Mouse (Mus musculus) monocyte, adult 2 months (primary cell): ENCODE measurements around the gene Ufc1.

Experiments
- DNase-seq, 2 experiments: peaks; one replicate each; pipeline ENCODE4 v3.0.0; 2022; ENCODE audit warnings: low spot score in 2 of 2, low read depth in 1 of 2

Gene Ufc1

DNA sequence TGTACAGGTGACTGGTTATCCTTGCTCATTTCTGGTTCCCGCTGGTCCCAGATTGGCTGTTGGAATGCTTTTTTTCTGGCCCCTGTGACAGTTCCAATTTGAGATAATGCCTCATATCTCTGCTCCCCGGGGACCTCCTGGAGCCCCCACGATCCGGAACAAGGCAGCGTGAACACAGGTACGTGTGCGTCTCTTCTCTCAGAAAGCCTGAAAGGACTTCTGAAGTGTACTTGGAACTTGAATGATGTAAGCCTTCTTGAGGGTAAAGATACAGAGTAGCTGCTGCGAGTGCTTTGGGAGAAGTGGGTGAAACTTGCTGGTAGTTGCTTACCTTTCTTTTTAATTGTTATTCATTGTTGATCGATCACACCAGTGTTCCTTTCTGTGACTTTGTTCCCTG, 23.6 kb downstream of the Ufc1 start:
- no peak for DNase-seq

DNA sequence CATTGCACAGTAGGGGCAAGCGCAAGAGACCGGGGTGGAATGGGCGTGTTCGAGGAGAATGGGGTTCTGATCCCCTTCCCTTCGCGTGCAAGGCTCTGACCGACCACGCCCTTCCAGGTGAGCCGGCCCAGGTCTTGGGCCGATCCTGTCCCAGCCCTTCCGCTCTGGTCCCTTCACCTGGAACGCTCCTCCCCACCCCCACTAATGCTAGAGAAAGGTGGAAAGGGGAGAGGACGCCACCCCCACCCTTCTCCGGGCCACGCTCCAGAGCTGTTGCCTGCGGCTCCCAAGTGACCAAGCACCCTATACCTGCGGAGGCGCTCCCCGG, 24.3 kb downstream of the Ufc1 start:
- no peak for DNase-seq

DNA sequence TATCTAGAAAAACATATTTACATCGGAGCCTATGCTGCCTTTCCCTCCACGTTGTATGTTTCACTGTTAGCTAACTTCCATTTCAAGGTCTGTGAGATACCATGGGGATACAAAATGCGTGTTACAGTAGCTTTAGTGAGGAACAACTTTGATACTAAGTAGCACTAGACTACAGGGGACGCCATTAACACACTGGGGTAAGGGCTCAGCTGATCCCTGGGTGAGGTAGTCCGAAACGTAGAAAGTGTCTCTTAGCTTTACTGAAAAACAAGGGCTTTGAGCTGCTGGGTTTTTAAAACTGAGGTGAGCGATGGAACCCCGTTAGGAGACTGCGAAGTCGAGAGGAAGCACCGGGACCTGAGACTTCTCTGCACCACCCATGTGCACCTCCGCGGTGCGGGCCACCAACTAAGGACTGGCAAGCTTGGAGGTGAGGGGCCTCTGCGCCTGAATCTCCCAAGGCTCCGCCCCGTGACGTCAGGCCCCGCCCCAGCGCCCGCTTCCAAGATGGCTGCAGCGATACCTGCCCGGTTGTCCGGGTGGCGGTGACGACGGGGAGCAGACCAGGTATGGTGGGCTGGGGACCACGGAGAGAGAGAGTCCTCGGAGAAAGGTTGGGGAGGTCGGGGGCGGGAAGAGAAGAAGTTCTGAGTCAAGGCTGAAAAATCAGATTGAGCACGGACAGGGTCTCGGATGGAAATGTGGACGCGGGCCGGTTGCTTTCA, 24.8 kb downstream of the Ufc1 start, which contains the start of gene B4galt3:
Gene B4galt3 (plus strand): TSS at position 481 of the 725 bp plus-strand sequence.
- DNase-seq: peak; percentile 57 to 87

DNA sequence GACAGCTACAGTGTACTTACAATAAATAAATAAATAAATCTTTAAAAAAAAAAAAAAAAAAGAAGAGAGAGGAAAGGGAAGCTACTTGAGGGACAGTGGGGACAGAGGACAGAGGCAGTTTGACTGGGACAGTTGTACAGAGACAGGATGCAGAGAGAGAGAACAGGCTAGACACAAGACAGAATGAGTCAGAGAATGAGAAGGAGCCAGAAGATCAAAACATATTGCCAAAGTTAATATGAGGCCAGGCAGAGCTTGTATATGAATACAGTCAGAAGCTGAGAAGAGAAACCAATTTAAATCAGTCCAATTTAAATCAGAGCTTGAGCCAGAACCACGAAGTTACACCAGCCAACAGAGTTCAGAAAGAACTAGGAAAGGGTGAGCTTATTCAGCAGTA, 26.5 kb downstream of the Ufc1 start:
- DNase-seq: no peak

DNA sequence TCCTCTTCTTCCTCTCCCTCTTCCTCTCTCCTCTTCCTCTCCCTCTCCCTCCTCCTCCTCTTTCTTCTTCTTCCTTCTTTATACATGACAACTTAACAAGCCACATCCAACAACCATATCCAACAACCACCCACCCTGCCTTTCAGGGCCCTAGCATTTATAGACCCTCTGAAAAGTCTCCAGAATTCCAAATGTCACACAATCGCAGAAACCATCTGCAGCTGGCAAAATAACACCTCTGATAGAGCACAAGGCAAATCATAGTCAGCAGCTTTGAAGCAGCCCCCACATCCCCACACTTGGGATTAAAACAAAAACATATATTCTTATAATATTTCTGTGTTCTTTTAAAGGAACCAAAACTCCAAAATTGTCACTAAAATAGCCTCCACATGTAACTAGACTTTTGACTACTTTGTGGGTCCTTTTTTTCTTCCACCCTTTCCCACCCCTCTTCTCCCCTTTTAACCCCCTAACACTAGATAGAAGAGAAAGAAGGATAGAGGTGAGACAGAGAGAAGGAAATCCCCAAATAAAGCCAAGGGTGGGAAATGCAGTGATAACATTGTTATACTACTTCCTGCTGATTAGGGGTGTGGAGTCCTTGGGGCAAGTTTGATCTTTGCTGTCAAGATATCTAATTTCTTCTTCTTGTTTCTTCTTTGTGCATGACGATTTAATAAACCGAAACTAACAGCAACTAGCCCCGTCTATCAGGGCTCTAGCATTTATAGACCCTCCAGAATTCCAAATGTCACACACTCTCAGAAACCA, 28.7 kb downstream of the Ufc1 start:
- no peak for DNase-seq

DNA sequence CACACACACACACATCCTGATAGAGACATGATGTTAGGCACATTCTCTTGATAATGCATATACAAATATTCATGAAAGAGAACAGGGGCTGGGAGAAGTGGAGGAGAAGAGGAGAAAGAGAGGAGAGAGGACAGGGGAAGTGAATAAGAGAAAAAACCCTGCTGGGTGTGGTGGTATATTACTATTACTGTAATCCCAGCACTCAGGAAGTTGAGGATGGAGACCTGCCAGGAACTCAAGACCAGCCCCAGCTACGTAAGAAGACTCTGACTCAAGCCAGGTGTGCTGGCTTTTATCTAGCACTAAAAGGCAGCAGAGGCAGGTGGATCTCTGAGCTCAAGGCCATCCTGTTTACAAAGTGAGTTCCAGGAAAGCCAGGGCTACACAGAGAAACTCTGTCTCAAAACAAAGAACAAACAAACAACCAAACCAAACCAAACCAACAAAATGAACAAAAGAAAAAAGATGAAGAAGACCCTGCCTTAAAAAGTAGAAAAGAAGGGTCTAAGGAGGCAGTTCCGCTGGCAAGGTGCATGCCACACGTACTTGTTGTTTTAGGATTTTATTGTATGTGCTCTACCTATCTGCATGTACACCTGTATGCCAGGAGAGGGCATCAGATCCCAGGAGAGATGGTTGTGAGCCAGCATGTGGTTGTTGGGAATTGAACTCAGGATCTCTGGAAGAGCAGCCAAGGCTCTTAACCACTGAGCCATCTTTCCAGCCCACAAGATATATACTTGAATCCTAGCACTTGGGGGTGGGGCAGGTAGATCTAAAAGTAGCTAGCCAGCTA, 31.0 kb downstream of the Ufc1 start:
- DNase-seq: no peak

DNA sequence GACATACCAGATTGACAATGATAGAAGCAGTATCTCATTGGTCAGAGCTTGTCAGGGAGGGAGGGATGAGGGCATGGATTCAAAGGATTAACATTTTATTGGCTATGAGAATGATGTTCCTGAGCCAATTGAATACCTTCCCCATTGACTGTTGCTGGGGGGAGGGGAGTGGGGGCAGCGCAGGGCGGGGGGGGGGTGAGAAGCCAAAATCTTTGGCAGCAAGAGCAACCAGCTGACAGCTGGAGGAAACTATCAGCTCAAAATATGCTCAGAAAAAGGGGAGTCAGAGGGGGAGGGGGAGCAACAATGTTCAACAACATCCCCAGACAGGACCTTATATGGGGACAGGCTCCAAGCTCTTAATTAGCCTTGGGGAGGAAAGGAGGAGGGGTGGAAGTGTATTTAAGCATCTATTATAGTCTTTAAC, 31.6 kb downstream of the Ufc1 start:
- no peak for DNase-seq

DNA sequence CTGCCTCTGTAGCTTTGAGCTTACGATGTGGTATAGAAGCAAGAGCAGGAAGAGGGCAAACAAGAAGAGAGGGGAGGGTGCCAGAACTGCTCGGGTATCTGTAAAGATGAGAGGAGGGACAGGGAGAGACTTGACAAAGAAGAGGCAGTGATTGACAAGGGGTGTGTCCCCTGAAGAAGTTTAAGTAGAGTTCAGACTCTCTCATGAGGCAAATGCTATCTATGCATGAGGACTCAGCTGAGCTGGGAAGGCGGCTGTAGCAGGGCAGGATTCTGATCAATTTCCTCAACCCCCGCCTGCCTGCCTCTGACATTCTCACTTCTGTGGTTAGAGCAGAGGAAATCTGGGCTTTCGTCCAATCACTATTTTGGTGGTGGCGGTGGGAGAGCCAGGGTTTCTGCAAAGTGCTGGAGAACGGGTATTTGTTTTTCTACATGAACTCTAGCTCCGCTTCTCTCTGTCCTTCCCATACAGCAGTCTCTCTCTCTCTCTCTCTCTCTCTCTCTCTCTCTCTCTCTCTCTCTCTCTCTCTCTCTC, 32.2 kb downstream of the Ufc1 start:
- DNase-seq: no peak

DNA sequence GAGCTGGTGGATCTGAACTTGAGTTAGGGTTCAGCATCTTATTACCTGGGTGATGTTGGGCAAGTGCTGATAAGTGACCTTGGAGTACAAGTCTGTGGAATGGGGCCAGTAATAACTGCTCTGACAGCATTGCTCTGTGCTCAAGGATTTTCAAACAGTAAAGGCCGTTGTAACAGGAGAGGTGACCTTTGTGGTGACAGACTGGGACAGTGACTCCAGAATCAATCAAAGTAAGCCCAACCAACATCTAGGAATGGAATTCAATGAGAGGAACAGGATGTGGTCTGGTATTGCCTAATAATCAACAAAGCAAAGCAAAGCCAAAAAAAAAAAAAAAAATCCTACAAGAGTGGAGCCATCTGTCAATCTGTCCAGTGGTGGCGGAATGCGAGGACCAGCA, 34.5 kb downstream of the Ufc1 start:
- DNase-seq: no peak

DNA sequence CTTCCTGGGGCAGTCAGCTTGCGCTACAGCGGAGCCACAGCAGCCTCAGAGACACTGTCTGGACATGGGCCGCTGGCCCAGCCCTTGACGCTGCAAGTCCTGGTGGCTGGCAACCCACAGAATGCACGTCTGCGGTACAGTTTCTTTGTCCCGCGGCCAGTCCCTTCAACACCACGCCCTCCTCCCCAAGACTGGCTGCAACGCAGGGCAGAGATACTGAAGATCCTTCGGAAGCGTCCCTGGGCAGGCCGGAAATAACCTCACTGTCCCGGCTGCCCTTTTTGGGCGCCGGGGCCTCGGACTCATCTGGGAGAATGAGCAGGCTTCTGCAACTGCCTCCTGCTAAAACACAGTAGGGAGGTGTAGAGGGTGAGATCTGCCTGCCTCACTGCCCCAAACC, 35.9 kb downstream of the Ufc1 start:
- no peak for DNase-seq

DNA sequence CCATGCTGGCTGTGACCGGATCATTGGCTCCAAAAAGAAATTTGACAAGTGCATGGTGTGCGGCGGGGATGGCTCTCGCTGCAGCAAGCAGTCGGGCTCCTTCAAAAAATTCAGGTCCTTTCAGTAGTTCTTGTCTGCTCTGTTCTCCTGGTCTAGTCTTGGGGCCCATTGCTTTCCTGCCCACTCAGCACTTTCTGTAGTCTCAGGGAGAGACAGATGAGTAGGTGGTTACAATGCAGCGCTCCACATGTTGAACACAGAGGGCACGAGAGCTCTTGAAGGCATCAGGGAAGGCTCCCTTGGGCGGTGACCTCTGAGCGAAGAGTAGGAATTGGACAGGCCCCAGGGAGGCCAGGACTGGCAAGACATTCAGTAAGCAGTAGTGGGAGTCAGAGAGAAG, 37.0 kb downstream of the Ufc1 start:
- DNase-seq: no peak

DNA sequence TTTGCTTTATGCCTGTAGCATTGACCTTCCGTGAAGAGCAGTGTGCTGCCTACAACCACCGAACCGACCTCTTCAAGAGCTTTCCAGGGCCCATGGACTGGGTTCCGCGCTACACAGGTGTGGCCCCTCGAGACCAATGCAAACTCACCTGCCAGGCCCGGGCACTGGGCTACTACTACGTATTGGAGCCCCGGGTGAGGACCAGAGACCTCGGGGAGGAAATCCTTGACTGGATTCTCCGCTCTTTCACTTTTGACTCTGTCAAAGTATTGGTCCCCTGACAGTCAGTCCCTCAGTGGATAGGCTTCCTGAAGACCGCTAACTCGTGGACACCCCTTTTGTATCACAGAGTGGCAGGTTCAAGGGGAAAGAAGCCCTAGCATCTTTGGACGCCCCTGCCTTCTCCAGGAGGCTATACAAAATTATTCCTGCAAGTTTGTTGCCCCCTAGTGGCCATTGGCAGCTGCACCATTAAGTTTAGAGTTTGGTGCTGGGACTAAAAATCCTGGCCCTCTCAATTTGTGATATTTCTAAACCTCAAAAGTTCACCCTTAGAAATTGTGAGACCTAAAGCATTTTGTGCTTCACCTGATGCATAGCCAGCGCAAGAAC, 37.8 kb downstream of the Ufc1 start:
- DNase-seq: peak in 1 of 2 experiments; percentile 34

DNA sequence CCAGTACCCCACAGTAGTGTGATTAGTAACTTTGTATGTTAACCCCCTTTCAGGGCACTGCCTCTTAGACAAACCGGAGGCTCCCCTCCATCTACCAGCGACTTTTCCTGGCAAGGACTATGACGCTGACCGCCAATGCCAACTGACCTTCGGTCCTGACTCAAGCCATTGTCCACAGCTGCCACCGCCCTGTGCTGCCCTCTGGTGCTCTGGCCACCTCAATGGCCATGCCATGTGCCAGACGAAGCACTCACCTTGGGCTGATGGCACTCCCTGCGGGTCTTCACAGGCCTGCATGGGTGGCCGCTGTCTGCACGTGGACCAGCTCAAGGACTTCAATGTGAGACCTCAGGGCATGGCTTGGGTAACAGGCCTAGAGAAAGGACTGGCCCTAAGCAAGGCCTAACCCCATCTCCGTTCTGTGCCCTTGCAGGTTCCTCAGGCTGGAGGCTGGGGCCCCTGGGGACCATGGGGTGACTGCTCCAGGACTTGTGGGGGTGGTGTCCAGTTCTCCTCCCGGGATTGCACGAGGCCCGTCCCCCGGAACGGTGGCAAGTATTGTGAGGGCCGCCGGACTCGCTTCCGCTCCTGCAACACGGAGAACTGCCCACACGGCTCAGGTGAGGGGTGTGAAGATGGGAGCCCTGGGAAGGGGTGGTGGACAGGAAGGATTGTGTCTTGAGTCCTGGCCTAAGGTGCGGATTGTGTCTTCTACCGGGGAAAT, 38.6 kb downstream of the Ufc1 start:
- no peak for DNase-seq

DNA sequence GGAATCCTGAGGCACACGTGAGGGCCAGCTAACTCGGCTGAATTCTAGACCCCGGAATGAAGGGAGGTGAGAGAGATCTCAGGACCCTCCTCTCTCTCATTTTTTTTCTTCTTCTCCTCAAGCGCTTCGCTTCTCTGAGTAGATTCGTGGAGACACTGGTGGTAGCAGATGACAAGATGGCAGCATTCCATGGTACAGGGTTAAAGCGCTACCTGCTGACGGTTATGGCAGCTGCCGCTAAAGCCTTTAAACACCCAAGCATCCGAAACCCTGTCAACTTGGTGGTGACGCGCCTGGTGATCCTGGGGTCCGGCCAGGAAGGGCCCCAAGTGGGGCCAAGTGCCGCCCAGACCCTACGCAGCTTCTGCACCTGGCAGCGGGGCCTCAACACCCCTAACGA, 42.4 kb downstream of the Ufc1 start:
- no peak for DNase-seq

DNA sequence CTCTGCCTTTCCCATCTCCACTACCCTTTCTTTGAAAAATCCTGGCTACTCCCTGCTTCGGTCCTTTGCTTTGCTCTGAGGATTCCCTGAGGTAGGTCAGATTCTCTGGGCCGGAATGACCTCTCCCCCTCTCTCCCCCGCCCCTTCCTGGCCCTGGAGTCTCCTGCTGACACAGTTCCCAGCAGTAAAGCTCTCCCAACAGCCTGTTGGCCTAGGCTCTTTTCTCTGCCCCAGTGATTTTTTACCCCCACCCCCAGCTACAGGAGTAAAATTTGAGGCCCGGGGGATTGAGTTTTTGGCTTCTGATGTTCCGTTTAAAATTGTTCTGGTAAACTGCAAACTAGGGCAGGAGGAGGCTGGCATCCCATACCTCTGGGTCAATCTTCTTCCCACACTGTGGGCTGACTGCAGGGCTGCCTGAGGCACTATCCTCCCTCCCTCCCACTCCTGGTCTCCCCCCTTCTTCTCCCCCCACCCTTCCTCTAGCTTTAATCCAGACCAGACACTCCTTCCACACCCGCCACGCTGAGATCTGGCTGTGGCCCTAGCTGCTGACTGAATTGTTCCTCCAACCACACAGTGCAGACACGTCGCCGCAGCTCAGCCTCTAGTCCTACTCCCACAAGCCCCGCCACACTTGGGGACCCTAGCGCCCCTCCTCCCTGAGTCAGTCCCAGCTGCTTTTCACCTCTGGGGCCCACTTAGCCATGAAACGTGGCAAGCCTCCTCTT, 43.1 kb downstream of the Ufc1 start:
- no peak for DNase-seq

DNA sequence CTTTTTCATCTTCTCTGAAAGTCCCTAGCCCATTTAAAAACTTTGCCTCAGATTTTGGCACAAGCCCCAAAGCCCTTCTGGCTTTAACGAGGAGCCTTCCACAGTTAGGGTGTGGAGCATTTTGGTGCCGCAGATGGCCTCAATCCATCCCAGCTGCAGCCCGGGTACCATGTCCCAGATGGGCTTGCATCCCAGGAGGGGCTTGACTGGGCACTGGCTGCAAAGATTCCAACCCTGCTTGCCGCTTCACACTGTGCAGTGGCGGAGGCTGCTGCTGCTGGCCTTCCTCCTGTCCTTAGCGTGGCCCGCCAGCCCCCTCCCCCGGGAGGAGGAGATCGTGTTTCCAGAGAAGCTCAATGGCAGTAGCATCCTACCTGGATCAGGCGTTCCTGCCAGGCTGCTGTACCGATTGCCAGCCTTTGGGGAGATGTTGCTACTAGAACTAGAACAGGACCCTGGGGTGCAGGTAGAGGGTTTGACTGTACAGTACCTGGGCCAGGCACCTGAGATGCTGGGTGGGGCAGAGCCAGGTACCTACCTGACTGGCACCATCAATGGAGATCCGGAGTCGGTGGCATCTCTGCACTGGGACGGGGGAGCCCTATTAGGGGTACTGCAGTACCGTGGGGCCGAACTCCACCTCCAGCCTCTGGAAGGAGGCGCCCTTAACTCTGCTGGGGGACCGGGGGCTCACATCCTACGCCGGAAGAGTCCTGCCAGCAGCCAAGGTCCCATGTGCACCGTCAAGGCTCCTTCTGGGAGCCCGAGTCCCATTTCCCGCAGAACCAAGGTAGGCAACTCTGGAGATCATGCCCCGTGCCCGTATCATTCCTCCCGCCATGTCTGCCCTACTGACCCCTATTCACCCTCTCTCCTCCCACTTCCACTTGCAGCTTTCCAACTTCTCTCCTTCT, 43.9 kb downstream of the Ufc1 start, which contains the start of gene Ndufs2:
Gene Ndufs2 (minus strand): TSS at position 709 of the 914 bp plus-strand sequence.
- DNase-seq: no peak

DNA sequence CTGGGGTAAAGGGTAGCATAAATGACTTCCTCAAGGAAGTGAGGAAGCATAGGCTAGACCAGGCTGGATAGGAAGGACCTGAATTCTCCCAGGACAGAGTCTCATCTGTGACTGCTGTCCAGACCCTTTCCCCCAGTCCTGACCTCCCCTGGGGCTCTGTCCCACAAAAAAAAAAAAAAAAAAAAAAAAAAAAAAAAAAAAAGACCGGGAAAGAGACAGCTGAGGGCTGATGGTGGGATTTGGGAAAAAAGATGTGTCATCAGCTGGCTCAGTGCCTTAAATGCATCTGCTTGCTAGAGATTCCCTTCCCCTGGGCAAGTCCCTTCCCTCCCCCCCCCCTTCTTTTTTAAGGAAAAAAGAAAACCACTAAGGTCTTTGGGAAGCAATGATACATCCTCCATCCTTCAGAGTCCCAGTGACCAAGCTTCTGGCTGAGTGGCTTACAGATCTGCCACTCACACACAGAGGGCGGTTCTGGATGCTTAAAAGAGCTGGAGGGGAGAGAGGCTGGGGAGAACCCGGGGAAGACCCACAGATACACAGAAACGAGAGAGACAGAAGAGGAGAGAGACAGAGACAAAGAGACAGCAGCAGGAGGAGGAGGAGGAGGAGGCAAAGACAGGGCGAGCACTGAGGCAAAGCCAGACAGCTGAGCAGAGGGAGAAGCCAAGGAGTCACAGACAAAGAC, 44.8 kb downstream of the Ufc1 start, which contains the start of gene Adamts4:
Gene Adamts4 (plus strand): TSS at position 509 of the 688 bp plus-strand sequence.
- DNase-seq: no peak
